Mouse (Mus musculus) testis, adult 2 months (tissue): ENCODE measurements at regions not wholly inside any gene's neighbourhood (a gene's known extent, or its start where the extent isn't known, plus 50 kb on each side); places are given as distances from the start of the nearest gene placed in this dataset.

Source experiments
- CTCF ChIP-seq: fragments of 200-500 bp; IDR thresholded peaks from 2 replicates; pipeline ENCODE4 v1.5.1; 2012; ENCODE audit warnings: low read depth, mild to moderate bottlenecking, inconsistent platforms, low read length, moderate library complexity; ENCODE audit not compliant: control insufficient read depth, insufficient read depth, insufficient replicate concordance
- POLR2A ChIP-seq: fragments of 200-500 bp; IDR thresholded peaks from 2 replicates; pipeline ENCODE4 v1.6.1; 2012; ENCODE audit warnings: low read depth, mild to moderate bottlenecking, inconsistent platforms, low read length, moderate library complexity; ENCODE audit not compliant: control insufficient read depth

DNA sequence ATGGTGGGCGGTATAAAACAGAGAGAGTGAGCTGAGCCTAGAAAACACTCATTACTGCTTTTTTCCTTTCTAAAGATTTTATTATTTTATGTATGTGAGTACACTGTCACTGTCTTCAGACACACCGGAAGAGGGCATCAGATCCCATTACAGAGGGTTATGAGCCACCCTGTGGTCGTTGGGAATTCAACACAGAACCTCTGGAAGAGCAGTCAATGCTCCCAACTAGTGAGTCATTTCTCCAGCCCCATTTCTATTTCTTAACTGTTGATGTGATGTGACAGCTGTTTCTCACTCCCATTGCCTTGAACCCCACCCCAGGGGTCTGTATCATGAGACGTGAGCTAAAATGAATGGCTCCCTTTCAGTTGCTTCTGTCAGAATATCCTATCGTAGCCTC is 82.6 kb upstream of the Haao start:
- TF ChIP-seq CTCF (no peak), POLR2A (no peak)
